Mouse (Mus musculus): ENCODE measurements around the gene Mepe.

The Mepe gene

GRCm38 (mm10) chr5:104325029-104325428, at the start of gene Mepe:
Gene Mepe, plus strand, starts transcription at chr5:104325329.
- DNase-seq (ENCODE audit: extremely low spot score), result no peak

GRCm38 (mm10) chr5:104294201-104294600, 30.9 kb upstream of the Mepe start:
- peak; percentile 10 for DNase-seq (ENCODE audit: extremely low spot score)

DNA sequence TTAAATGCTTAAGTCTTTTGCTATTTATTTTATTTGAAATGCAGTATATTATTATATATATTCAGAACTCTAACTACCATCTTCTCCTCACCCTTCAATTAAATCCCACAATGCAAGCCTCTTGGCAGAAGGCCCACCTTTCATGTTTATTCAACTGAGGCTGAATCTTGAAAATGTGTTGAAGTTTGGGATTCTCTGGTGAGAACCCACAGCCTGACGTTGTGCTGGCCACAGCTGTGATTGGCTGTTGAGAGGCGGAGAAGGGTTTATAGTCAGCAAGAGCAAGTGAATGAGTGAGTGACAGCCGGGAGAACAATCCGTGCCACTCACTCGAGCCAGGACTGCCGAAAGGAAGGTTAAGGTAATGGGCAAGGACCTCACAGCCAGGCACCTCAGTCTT, 26.1 kb upstream of the Mepe start, which contains the start of gene Ibsp:
TSS of gene Ibsp (plus strand) at position 178 of the 400 bp plus-strand sequence.
- DNase-seq (ENCODE audit: extremely low spot score), result no peak

DNA sequence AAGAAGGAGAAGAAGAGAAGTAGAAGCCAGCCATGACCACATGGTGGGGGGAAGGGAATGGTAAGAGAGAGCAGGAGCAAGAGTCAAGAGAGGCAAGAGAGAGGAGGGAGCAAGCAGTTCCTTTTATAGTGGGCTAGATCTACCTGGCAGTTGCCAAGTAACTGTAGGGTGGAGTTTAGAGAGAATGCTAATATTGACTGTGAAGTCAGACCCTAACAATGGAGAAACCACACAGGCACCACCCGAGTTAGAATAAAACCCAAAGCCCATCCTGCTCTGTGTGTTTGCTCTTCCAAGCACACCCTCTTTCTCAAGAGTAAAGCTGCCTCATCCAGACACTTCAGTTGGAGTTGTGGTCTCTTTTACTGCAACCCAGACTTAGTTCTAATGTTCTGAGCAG, 11.1 kb upstream of the Mepe start:
- no peak for DNase-seq (ENCODE audit: extremely low spot score)

DNA sequence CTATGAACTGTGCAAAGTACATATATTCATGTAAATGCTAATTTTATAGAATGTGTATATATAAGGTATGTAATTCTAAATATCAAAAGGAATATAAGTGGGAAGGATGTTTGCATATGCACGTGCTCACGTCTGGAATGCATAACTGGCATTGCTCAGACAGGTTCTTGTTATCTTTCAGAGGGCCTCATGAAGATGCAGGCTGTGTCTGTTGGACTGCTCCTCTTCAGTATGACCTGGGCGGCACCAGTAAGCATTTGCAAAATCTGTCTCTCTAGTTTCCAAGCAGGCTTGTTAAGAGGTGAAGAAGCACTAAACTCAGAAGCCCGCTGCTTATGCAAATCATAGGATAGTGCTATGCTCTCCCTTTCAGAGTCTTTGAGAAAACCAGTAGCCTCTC, 1.8 kb downstream of the Mepe start:
- DNase-seq (ENCODE audit: extremely low spot score), result no peak

DNA sequence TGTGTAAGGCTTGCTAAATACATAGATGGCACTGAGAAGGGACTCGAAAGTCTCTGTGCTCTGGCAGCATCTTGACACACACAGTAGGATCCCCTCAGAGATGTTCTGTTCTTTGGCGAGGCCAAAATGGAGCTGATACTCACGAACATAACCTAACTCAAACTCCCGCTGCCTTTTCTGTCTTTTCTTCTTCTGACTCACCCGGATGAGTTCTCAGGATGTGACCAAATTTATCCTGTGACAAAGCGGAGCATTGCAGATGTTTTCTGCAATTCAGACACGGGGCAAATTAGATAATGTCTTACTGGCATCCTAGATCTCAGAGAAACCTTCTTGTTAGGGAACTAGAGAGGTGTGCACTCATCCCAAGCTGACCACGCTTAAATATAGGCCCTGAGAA, 2.3 kb downstream of the Mepe start:
- DNase-seq (ENCODE audit: extremely low spot score), result no peak

- no peak for DNase-seq (ENCODE audit: extremely low spot score)
These were observed 2.7 kb downstream of the Mepe start for GRCm38 (mm10) chr5:104327876-104328275.

- no peak for DNase-seq (ENCODE audit: extremely low spot score)
These were observed 3.3 kb downstream of the Mepe start for GRCm38 (mm10) chr5:104328317-104328850.

DNA sequence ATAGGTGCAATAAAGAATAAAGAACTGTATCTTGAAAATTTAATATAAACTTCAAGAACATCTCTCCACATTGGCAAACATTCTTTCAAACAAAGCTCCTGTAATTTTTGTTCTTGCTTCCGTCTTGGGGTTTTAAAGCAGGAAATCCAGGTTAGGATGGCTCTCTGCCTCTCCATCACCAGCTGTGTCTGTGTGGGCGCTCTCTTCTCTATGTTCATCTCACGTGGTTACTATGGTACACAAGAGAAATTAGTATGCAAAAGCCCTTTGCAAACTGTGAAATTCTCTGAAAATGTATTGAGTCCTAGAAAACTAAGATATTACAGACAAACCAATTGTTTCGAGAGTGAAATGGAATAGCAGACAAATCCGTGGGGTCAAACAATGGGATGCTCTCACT, 4.3 kb downstream of the Mepe start:
- DNase-seq (ENCODE audit: extremely low spot score), result no peak

DNA sequence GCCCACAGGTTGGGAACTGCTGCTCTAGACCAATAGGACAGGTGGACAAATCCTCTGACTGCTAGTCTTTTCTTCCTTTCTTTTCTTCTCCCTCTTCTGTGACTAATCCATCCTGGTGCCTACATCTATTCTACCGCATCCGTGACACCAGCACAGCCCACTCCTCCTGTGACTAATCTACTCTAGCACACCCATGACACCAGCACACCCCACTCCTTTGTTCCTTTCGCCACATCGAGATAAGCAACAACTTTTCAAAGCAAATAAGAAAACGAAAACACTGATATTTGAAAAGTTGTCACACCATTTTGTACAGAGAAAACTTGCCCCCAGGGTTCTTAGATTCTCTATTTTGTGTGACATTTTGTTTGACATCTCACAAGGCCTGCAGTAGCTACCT, 5.0 kb downstream of the Mepe start:
- no peak for DNase-seq (ENCODE audit: extremely low spot score)

DNA sequence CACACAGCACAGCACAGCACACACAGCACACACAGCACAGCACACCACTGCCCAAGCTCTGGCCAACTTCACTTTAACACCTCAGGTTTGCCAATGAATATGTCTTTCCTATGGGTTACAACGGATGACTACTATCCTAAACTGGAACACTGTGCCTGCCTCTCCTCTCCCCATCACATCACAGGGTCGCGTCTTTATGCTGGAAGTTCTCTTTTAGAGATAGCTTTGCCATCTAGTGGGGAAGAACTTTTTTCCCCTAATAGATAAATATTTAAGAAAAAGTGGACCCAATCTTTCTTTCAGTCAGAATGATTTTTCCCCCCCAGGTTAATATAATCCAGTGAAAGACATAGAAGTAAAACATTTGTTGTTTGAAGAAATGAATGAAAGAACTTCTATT, 7.2 kb downstream of the Mepe start:
- no peak for DNase-seq (ENCODE audit: extremely low spot score)

DNA sequence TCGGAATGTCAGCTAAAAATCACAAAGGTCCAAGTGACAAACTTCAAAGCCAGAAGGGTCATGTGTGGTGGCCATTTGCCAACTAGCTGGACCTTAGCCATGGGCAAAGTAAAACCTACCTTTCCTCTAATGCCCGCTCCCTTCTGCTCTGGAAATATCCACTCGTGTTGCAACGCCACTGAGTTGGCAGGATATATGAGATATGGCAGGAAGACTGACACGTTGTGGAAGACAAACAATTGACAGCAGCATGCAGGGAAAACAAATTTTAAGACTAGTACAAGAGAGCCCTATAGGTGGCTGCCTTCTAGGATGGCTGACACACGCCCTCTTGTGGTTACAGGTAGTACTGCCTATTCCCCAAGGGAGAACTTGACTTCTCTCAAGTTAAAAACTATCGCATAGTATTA, 8.1 kb downstream of the Mepe start:
- peak; percentile 60 for DNase-seq (ENCODE audit: extremely low spot score)

GRCm38 (mm10) chr5:104333643-104334042, 8.5 kb downstream of the Mepe start:
- no peak for DNase-seq (ENCODE audit: extremely low spot score)

- no peak for DNase-seq (ENCODE audit: extremely low spot score)
These were observed 9.4 kb downstream of the Mepe start for GRCm38 (mm10) chr5:104334516-104334915.

- no peak for DNase-seq (ENCODE audit: extremely low spot score)
These were observed 10.8 kb downstream of the Mepe start for GRCm38 (mm10) chr5:104335962-104336361.

DNA sequence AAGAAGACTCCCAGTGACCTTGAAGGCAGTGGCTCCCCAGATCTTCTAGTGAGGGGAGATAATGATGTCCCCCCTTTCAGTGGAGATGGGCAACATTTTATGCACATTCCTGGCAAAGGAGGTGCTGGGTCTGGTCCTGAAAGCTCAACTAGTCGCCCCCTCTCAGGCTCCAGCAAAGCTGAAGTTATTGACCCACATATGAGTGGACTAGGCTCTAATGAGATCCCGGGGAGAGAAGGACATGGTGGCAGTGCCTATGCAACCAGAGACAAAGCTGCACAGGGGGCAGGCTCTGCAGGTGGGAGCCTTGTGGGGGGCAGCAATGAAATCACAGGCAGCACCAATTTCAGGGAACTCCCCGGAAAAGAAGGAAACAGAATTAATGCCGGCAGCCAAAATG, 12.4 kb downstream of the Mepe start:
- no peak for DNase-seq (ENCODE audit: extremely low spot score)

DNA sequence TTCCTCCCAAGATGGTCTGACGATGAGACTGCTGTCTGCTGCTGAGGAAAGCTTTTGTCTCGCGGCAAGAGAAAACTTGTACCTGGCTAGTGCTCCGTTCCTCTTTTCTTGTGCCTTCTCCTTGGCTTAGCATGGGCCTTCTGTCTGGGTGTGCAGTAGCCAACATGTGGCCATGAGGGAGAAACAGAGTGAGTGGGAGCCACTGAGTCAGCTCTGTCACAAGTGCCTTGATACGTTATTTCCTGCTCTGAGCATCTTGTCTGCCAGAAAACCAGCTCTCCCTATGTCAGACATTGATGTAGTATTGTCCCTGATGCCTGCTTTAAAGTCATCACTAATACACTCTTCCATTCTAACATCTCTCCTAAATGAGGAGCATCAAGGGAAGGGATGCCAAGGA, 13.9 kb downstream of the Mepe start:
- DNase-seq (ENCODE audit: extremely low spot score), result no peak

GRCm38 (mm10) chr5:104339706-104340512, 14.8 kb downstream of the Mepe start:
- peak; percentile 69 for DNase-seq (ENCODE audit: extremely low spot score)

DNA sequence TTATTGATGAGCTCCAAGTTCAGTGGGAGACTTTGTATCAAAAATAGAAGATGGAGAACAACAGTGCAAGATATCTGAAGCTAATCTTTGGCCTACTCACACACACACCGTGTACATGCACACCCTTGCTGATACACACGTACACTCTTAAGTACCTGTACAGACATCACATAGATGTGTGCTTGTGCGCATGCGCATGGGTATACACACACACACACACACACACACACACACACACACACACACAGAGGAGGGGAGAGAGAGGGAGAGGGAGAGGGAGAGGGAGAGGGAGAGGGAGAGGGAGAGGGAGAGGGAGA, 15.3 kb downstream of the Mepe start:
- DNase-seq (ENCODE audit: extremely low spot score), result no peak

- no peak for DNase-seq (ENCODE audit: extremely low spot score)
These were observed 17.8 kb downstream of the Mepe start for GRCm38 (mm10) chr5:104342881-104343280.

GRCm38 (mm10) chr5:104344526-104345240, 19.6 kb downstream of the Mepe start:
- no peak for DNase-seq (ENCODE audit: extremely low spot score)

GRCm38 (mm10) chr5:104345241-104345630, 20.1 kb downstream of the Mepe start:
- DNase-seq (ENCODE audit: extremely low spot score), result no peak

- DNase-seq (ENCODE audit: extremely low spot score), result no peak
These were observed 25.9 kb downstream of the Mepe start for GRCm38 (mm10) chr5:104351041-104351440.

All from embryo, embryonic 9.5 days (tissue).